ENCODE assay signal across 13 mouse cellular contexts in genomic region chr2:115348263-115348662, GRCm38 (mm10).
DNase-seq lines count a peak whose midpoint lies in the region; ATAC-seq and TF ChIP-seq lines count a peak whose summit lies in the region.
"Had no signal": no experiment of that assay in that cellular context is flagged by ENCODE, and none has a peak within 500 bp of the region (broad histone marks: within the 10 kb centered on the region; RNA-seq: fewer than 3 reads in every experiment).

No protein-coding gene starts in this region.

- DNase-seq in adrenal gland, postnatal 10 days: peak; percentile 5
- DNase-seq in adrenal gland, adult 18-20 months (ENCODE audit: low spot score in 2 of 2): no peak
- peak; percentile 1 to 4 for DNase-seq in heart, postnatal 14 days
- no peak for DNase-seq in heart, adult 11 months
- peak; percentile 35 for DNase-seq in urinary bladder, postnatal 14 days (ENCODE audit: low spot score)
- DNase-seq in urinary bladder, postnatal 10 days (ENCODE audit: low spot score): no peak
- peak; percentile 45 for DNase-seq in testis, postnatal 14 days (ENCODE audit: low spot score)
- DNase-seq: cerebellum, adult 9-11 months; heart, adult 18-20 months had no signal

- H3K9me3 ChIP-seq in intestine, postnatal 0 days (ENCODE audit: control insufficient read depth): no peaks in the 10 kb centered on the region
- H3K9me3 ChIP-seq: forebrain, embryonic 12.5 days; G1E had no signal

- no peaks in the 10 kb centered on the region for H3K36me3 ChIP-seq in intestine, postnatal 0 days (ENCODE audit: control insufficient read depth, insufficient read depth)
- H3K36me3 ChIP-seq: forebrain, embryonic 12.5 days; G1E had no signal

- no peak overlapping the region for H3K4me3 ChIP-seq in intestine, postnatal 0 days (ENCODE audit: low read depth, low read length)
- H3K4me3 ChIP-seq: forebrain, embryonic 12.5 days had no signal

- no peak for TF ChIP-seq CTCF in intestine, postnatal 0 days (IDR thresholded peaks at IDR 0.05; ENCODE audit: low read depth)

- no peaks in the 10 kb centered on the region for H3K4me1 ChIP-seq in intestine, postnatal 0 days (replicated peaks; ENCODE audit: control insufficient read depth, insufficient read depth, low read length)
- H3K4me1 ChIP-seq: forebrain, embryonic 12.5 days had no signal

- WGBS in intestine, postnatal 0 days: 5% methylated on average over 2 of the region's 2 CpGs

- H3K27me3 ChIP-seq in intestine, postnatal 0 days (replicated peaks; ENCODE audit: control insufficient read depth, insufficient read depth, low read length): no peaks in the 10 kb centered on the region

- H3K9ac ChIP-seq in intestine, postnatal 0 days (ENCODE audit: low read depth, low read length): no peak overlapping the region
- H3K9ac ChIP-seq: forebrain, embryonic 12.5 days had no signal

- no peak for ATAC-seq in intestine, postnatal 0 days
- ATAC-seq: lung, postnatal 0 days had no signal

- intact Hi-C loops in heart, postnatal 14 days (cut with DNase I): no loop called here

- no peak overlapping the region for H3K4me2 ChIP-seq in intestine, postnatal 0 days (replicated peaks; ENCODE audit: low read depth)
- H3K4me2 ChIP-seq: forebrain, embryonic 12.5 days had no signal

- no peak overlapping the region for H3K27ac ChIP-seq in intestine, postnatal 0 days (ENCODE audit: low read depth, low read length)
- H3K27ac ChIP-seq: forebrain, embryonic 12.5 days had no signal

Comparison
In these comparisons a context has a peak if more than half of its experiments do, and no peak if none do; other contexts are left out.
1. DNase-seq: peak in adrenal gland, postnatal 10 days (single experiment), heart, postnatal 14 days (2 of 2), urinary bladder, postnatal 14 days (single experiment) and testis, postnatal 14 days (single experiment); none in adrenal gland, adult 18-20 months (0 of 2), heart, adult 11 months (single experiment) and urinary bladder, postnatal 10 days (single experiment).